Mouse (Mus musculus) forebrain, embryonic 11.5 days (tissue): ENCODE measurements around the gene Mamdc2. TPM values are rescaled to one million over a fixed set of nuclear protein-coding genes. Genes with fewer than 3 reads are reported as not detected.

Source experiments
- polyA plus RNA-seq: library from polyadenylated mRNA; unstranded; fragments of >200 nt; fragmentation: Nextera tagmentation; extraction: Ambion mirVana; gene quantifications from 2 replicates; pipeline ENCODE4 v1.2.1, GENCODE M21; 2014

Mamdc2 gene
- polyA plus RNA-seq, 1 experiment from 2014 or later = 1.2 TPM

Other genes with a start within 250 kb of the Mamdc2 start
- gene Smc5, start 174.5 kb downstream of the Mamdc2 start, polyA plus RNA-seq = 53.8 and 60.1 TPM in 2 replicates
- gene 1700028P14Rik, start 204.4 kb upstream of the Mamdc2 start, polyA plus RNA-seq = 0.43 and 0.44 TPM in 2 replicates
- gene Ptar1, start 239.0 kb upstream of the Mamdc2 start, polyA plus RNA-seq = 10.0 and 11.0 TPM in 2 replicates